Mouse (Mus musculus): Measurements from ENCODE around the gene Tmem14c. TPM values are rescaled to one million over a fixed set of nuclear protein-coding genes. Genes with fewer than 3 reads are reported as not detected.
"Not testable (repeated sequence)": the region's sequence is repeated elsewhere in the genome, so short reads cannot be mapped to it uniquely, and the experiment has no call there.

Tmem14c gene
- 132 and 145 TPM in 2 replicates for polyA plus RNA-seq (2012; rRNA removed)

GRCm38 (mm10) chr13:41015829-41016634 lies at the start of gene Tmem14c:
TSS of gene Tmem14c (plus strand) at chr13:41016292.
- under 1% methylated on average over 43 of the region's 43 CpGs for WGBS
- peak; percentile 74 for DNase-seq (ENCODE audit: low read depth, low spot score)

GRCm38 (mm10) chr13:40967609-40968008 lies 48.5 kb upstream of the Tmem14c start:
- WGBS, result 90% methylated on average over 10 of the region's 10 CpGs
- DNase-seq (ENCODE audit: low read depth, low spot score), result no peak

GRCm38 (mm10) chr13:40968564-40968963 lies 47.5 kb upstream of the Tmem14c start:
- DNase-seq (ENCODE audit: low read depth, low spot score), result no peak
- 69% methylated on average over 5 of the region's 5 CpGs for WGBS

GRCm38 (mm10) chr13:40969761-40970390 lies 46.2 kb upstream of the Tmem14c start:
- WGBS, result 72% methylated on average over 4 of the region's 4 CpGs

GRCm38 (mm10) chr13:40971261-40971660 lies 44.8 kb upstream of the Tmem14c start:
- no peak for DNase-seq (ENCODE audit: low read depth, low spot score)
- WGBS, result 69% methylated on average over 5 of the region's 5 CpGs

More at GRCm38 (mm10) chr13:40969761-40970390, 46.2 kb upstream of the Tmem14c start:
- DNase-seq (ENCODE audit: low read depth, low spot score), result no peak

GRCm38 (mm10) chr13:40971831-40972230 lies 44.3 kb upstream of the Tmem14c start:
- no peak for DNase-seq (ENCODE audit: low read depth, low spot score)
- 81% methylated on average over 2 of the region's 2 CpGs for whole genome bisulfite sequencing

GRCm38 (mm10) chr13:40972976-40973375 lies 43.1 kb upstream of the Tmem14c start:
- no peak for DNase-seq (ENCODE audit: low read depth, low spot score)
- 89% methylated on average over 5 of the region's 5 CpGs for WGBS

GRCm38 (mm10) chr13:40977609-40978008 lies 38.5 kb upstream of the Tmem14c start:
- 20% methylated on average over 7 of the region's 7 CpGs for WGBS
- DNase-seq (ENCODE audit: low read depth, low spot score), result no peak

- WGBS, result 58% methylated on average over 4 of the region's 4 CpGs
- no peak for DNase-seq (ENCODE audit: low read depth, low spot score)
Measured at GRCm38 (mm10) chr13:40978652-40979051, 37.4 kb upstream of the Tmem14c start.

GRCm38 (mm10) chr13:40979321-40979720 lies 36.8 kb upstream of the Tmem14c start:
- no peak for DNase-seq (ENCODE audit: low read depth, low spot score)
- WGBS, result 23% methylated on average over 2 of the region's 2 CpGs

GRCm38 (mm10) chr13:40982759-40983158 lies 33.3 kb upstream of the Tmem14c start:
- DNase-seq (ENCODE audit: low read depth, low spot score), result no peak
- WGBS, result 69% methylated on average over 1 of the region's 1 CpGs

- WGBS, result 93% methylated on average over 5 of the region's 5 CpGs
- no peak for DNase-seq (ENCODE audit: low read depth, low spot score)
Measured at GRCm38 (mm10) chr13:40986081-40986480, 30.0 kb upstream of the Tmem14c start.

GRCm38 (mm10) chr13:40987608-40988303 lies 28.3 kb upstream of the Tmem14c start:
- DNase-seq (ENCODE audit: low read depth, low spot score), result not testable (repeated sequence)
- 68% methylated on average over 4 of the region's 4 CpGs for WGBS

- DNase-seq (ENCODE audit: low read depth, low spot score), result no peak
- WGBS, result 55% methylated on average over 2 of the region's 2 CpGs
Measured at GRCm38 (mm10) chr13:40988418-40988817, 27.7 kb upstream of the Tmem14c start.

GRCm38 (mm10) chr13:40994487-40995263 lies 21.4 kb upstream of the Tmem14c start:
- 5% methylated on average over 8 of the region's 8 CpGs for WGBS
- DNase-seq (ENCODE audit: low read depth, low spot score), result no peak

- not testable (repeated sequence) for DNase-seq (ENCODE audit: low read depth, low spot score)
- WGBS, result 91% methylated on average over 5 of the region's 5 CpGs
Measured at GRCm38 (mm10) chr13:40998537-40998936, 17.6 kb upstream of the Tmem14c start.

- no peak for DNase-seq (ENCODE audit: low read depth, low spot score)
- under 1% methylated on average over 25 of the region's 25 CpGs for WGBS
Measured at GRCm38 (mm10) chr13:41000140-41000925, 15.8 kb upstream of the Tmem14c start.

- peak; percentile 70 for DNase-seq (ENCODE audit: low read depth, low spot score)
- WGBS, result under 1% methylated on average over 58 of the region's 58 CpGs
Measured at GRCm38 (mm10) chr13:41000926-41001639, 15.0 kb upstream of the Tmem14c start, which contains the start of gene Pak1ip1. TSS of gene Pak1ip1 (plus strand) at chr13:41001023.
